Mouse (Mus musculus): ENCODE measurements around the gene Ppp4r2. TPM values are rescaled to one million over a fixed set of nuclear protein-coding genes. Genes with fewer than 3 reads are reported as not detected.

The Ppp4r2 gene
- polyA plus RNA-seq, 1 experiment from 2014 or later, result 35.1 TPM

DNA sequence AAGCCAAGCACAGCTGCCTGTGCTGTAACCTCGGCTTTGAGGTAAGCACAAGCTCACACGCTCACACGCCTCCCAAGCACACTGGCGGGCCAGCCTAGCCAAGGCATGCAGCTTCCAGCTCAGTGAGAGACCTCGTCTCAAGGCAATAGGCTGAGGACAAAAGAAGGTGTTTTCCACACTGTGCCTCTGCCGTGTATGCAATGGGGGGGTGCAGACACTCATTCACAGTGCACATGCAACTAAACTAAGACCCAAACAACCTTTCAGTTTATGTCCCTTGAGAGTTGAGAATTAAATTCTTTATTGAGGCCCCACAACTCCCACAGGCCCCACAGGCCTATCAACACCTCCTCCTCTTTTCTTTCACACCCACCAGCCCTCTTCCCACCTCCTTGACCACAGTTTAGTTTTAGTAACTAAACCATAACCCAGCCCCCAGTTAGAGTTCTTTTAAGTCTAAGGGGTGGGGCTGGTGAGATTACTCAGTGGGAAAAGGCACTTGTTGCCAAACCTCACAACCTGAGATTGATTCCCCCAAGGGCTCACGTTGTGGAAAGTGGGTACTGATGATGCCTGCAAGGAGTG, 8.9 kb upstream of the Ppp4r2 start:
- H3K27ac ChIP-seq (ENCODE audit: low read depth, low read length), result no peak overlapping the region
- no peak overlapping the region for H3K9ac ChIP-seq (ENCODE audit: low read length)
- H3K27me3 ChIP-seq (ENCODE audit: control insufficient read depth, insufficient read depth, low read length), result no peaks in the 10 kb centered on the region
- H3K4me1 ChIP-seq (ENCODE audit: control insufficient read depth, insufficient read depth, low read length), result no peaks in the 10 kb centered on the region
- no peak for ATAC-seq (ENCODE audit: insufficient read depth, low FRiP score, low TSS enrichment)
- H3K36me3 ChIP-seq (ENCODE audit: control insufficient read depth, insufficient read depth, low read length), result no peaks in the 10 kb centered on the region
- no peaks in the 10 kb centered on the region for H3K9me3 ChIP-seq (ENCODE audit: control insufficient read depth, low read length)
- WGBS, result 62% methylated on average over 7 of the region's 7 CpGs
- H3K4me3 ChIP-seq (ENCODE audit: low read depth, low read length), result no peak overlapping the region
- DNase-seq (ENCODE audit: low spot score), result no peak
- no peak overlapping the region for H3K4me2 ChIP-seq (ENCODE audit: low read depth)

DNA sequence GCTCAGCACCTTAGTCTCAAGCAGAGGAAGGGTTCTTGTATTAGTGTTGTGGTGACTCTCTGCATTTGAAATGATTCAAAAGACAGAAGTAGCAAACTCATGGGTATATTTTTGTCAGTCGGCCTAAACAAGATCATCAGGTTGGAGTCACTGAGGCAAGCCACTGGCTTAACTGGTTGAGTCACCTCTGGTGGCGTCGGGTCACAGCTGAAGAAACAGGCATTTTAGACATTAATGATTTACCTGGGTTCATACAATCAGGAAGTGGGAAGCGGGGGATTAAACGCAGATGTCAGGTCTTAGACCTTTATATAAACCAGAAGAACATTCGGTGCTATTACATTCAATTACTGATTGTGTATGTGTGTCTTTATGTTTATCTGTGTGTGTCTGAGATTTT, 7.4 kb upstream of the Ppp4r2 start:
- no peak overlapping the region for H3K27ac ChIP-seq (ENCODE audit: low read depth, low read length)
- H3K9ac ChIP-seq (ENCODE audit: low read length), result no peak overlapping the region
- no peaks in the 10 kb centered on the region for H3K9me3 ChIP-seq (ENCODE audit: control insufficient read depth, low read length)
- ATAC-seq (ENCODE audit: insufficient read depth, low FRiP score, low TSS enrichment) (no peak), DNase-seq (ENCODE audit: low spot score) (no peak)
- WGBS, result 87% methylated on average over 6 of the region's 6 CpGs
- H3K4me1 ChIP-seq (ENCODE audit: control insufficient read depth, insufficient read depth, low read length), result no peaks in the 10 kb centered on the region
- H3K4me2 ChIP-seq (ENCODE audit: low read depth), result no peak overlapping the region
- no peak overlapping the region for H3K4me3 ChIP-seq (ENCODE audit: low read depth, low read length)
- H3K27me3 ChIP-seq (ENCODE audit: control insufficient read depth, insufficient read depth, low read length), result no peaks in the 10 kb centered on the region
- H3K36me3 ChIP-seq (ENCODE audit: control insufficient read depth, insufficient read depth, low read length), result no peaks in the 10 kb centered on the region

DNA sequence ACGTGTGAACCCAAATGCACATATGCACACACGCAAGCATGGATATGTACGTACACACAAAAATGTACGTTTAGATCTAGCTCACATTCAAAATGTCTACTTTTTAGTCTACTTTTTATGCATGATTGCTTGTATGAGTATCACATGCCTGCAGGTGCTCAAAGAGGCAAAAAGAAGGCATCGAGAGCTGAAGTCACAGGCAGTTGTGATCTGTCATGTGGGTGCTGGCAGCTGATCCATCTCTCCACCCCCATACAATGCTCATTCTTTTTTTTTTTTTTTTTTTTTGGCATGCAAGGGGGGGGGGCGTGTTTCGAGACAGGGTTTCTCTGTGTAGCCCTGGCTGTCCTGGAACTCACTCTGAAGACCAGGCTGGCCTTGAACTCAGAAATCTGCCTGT, 4.9 kb upstream of the Ppp4r2 start:
- H3K9me3 ChIP-seq (ENCODE audit: control insufficient read depth, low read length), result no peaks in the 10 kb centered on the region
- no peaks in the 10 kb centered on the region for H3K4me1 ChIP-seq (ENCODE audit: control insufficient read depth, insufficient read depth, low read length)
- H3K27me3 ChIP-seq (ENCODE audit: control insufficient read depth, insufficient read depth, low read length), result no peaks in the 10 kb centered on the region
- H3K36me3 ChIP-seq (ENCODE audit: control insufficient read depth, insufficient read depth, low read length), result no peaks in the 10 kb centered on the region
- 94% methylated on average over 7 of the region's 7 CpGs for WGBS
- DNase-seq (ENCODE audit: low spot score), result no peak
- H3K27ac ChIP-seq (ENCODE audit: low read depth, low read length), result no peak overlapping the region
- no peak overlapping the region for H3K4me2 ChIP-seq (ENCODE audit: low read depth)
- no peak overlapping the region for H3K4me3 ChIP-seq (ENCODE audit: low read depth, low read length)
- no peak overlapping the region for H3K9ac ChIP-seq (ENCODE audit: low read length)
- no peak for ATAC-seq (ENCODE audit: insufficient read depth, low FRiP score, low TSS enrichment)

DNA sequence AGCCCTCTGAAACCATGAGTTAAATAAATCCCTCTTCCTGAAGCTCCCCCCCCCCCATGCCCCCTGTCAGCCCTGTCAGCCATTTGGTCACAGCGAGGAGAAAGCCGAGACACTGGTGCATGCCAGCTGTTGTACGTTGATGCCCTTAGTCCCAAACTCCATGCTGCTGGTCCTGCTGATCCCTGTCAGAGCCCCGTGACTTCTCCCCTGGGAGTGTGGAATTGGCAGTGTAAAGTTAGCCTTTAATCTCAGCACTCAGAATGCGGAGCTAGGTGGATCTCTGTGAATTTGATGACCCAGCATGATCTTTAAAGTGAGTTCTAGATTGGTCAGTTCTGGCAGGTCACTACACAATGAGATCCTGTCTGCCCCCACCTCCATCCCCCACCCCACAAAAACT, 3.7 kb upstream of the Ppp4r2 start:
- H3K36me3 ChIP-seq (ENCODE audit: control insufficient read depth, insufficient read depth, low read length), result no peaks in the 10 kb centered on the region
- H3K27me3 ChIP-seq (ENCODE audit: control insufficient read depth, insufficient read depth, low read length), result no peaks in the 10 kb centered on the region
- DNase-seq (ENCODE audit: low spot score), result no peak
- H3K4me1 ChIP-seq (ENCODE audit: control insufficient read depth, insufficient read depth, low read length), result peaks cover 3% of the 10 kb centered on the region
- no peak overlapping the region for H3K4me3 ChIP-seq (ENCODE audit: low read depth, low read length)
- H3K4me2 ChIP-seq (ENCODE audit: low read depth), result no peak overlapping the region
- no peak overlapping the region for H3K27ac ChIP-seq (ENCODE audit: low read depth, low read length)
- 81% methylated on average over 5 of the region's 5 CpGs for WGBS
- no peak overlapping the region for H3K9ac ChIP-seq (ENCODE audit: low read length)
- ATAC-seq (ENCODE audit: insufficient read depth, low FRiP score, low TSS enrichment), result no peak
- H3K9me3 ChIP-seq (ENCODE audit: control insufficient read depth, low read length), result no peaks in the 10 kb centered on the region

DNA sequence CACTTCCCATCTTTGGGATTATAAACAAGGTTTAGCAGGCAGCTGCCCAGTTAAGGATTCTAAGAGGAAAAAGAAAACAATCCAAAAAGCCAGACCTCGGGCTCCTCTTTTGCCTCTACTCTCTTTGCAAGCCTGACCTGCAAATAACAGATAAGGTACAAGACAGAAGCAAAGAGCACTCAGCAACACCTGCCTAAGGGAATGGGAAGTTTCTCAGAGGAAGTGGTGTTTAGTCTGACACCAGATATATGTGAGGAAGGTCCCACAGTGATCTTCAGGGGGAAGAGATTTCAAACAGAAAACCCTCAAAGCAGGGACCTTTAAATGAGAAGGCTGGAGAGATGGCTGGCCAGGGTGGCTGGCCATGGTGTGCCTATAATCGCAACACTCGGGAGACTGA, 2.2 kb upstream of the Ppp4r2 start:
- 93% methylated on average over 3 of the region's 3 CpGs for WGBS
- no peak for DNase-seq (ENCODE audit: low spot score)
- Histone ChIP-seq H3K4me3 (ENCODE audit: low read depth, low read length) (no peak overlapping the region), H3K27me3 (ENCODE audit: control insufficient read depth, insufficient read depth, low read length) (no peaks in the 10 kb centered on the region), H3K27ac (ENCODE audit: low read depth, low read length) (no peak overlapping the region), H3K36me3 (ENCODE audit: control insufficient read depth, insufficient read depth, low read length) (peaks cover 6% of the 10 kb centered on the region), H3K4me1 (ENCODE audit: control insufficient read depth, insufficient read depth, low read length) (peaks cover 5% of the 10 kb centered on the region), H3K4me2 (ENCODE audit: low read depth) (no peak overlapping the region), H3K9ac (ENCODE audit: low read length) (no peak overlapping the region), H3K9me3 (ENCODE audit: control insufficient read depth, low read length) (no peaks in the 10 kb centered on the region)
- ATAC-seq (ENCODE audit: insufficient read depth, low FRiP score, low TSS enrichment), result no peak

DNA sequence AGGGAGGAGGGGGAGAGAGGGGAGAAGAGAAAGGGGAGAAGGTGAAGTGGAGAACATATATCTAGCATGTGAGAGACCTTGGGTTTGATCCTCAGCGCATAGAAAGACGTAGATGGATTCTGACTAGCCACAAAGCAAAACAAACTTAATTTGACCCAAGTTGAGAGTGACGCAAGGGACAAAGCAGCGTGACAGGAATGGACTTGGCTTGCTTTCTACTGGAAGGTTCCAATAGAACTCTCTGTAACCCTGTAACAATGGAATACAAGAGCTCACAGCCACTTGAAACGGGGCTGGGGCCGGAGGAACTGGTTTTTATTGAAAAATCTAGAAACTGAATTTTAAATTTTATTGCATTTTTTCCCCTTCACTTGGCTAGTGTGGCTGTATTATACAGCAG, 1.7 kb upstream of the Ppp4r2 start:
- Histone ChIP-seq H3K36me3 (ENCODE audit: control insufficient read depth, insufficient read depth, low read length) (peaks cover 9% of the 10 kb centered on the region), H3K4me2 (ENCODE audit: low read depth) (no peak overlapping the region), H3K27me3 (ENCODE audit: control insufficient read depth, insufficient read depth, low read length) (no peaks in the 10 kb centered on the region), H3K27ac (ENCODE audit: low read depth, low read length) (no peak overlapping the region), H3K9ac (ENCODE audit: low read length) (no peak overlapping the region), H3K4me3 (ENCODE audit: low read depth, low read length) (no peak overlapping the region), H3K9me3 (ENCODE audit: control insufficient read depth, low read length) (no peaks in the 10 kb centered on the region), H3K4me1 (ENCODE audit: control insufficient read depth, insufficient read depth, low read length) (peaks cover 5% of the 10 kb centered on the region)
- no peak for ATAC-seq (ENCODE audit: insufficient read depth, low FRiP score, low TSS enrichment)
- no peak for DNase-seq (ENCODE audit: low spot score)
- 93% methylated on average over 6 of the region's 6 CpGs for WGBS

DNA sequence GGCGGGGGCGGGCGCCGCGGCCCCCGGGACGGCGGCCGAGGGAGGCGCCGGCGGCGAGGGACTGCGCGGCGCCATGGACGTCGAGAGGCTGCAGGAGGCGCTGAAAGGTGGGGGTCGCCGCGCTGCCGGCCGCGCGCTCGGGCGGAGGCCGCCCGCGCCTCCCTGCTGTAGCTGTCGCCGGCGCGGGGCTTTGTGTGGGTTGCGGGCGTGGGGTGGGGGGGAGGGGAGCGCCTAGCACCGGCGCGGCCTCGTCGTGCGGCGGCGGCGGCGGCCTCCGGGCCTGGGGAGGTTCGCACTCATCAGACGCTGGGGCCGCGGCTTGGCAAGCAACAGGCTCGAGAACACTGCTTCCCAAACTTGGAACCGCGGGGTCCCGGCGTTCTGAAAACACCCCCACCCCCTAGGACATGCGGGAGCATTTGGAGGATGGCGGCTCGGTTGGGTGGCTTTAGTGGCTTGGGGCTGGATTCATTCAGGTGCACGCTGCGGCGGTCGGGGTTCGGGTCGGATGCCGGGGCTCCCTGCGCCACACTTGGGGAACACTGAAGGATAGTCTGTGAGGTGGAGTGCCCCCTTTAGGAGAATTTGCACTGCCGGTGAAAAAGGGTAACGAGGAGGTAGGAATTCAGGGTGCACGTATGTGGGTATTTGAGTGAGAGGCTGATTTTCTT, 524 bp downstream of the Ppp4r2 start:
- Histone ChIP-seq H3K27me3 (ENCODE audit: control insufficient read depth, insufficient read depth, low read length) (no peaks in the 10 kb centered on the region), H3K27ac (ENCODE audit: low read depth, low read length) (peak overlapping the region; percentile 71), H3K4me1 (ENCODE audit: control insufficient read depth, insufficient read depth, low read length) (peaks cover 5% of the 10 kb centered on the region), H3K36me3 (ENCODE audit: control insufficient read depth, insufficient read depth, low read length) (peaks cover 13% of the 10 kb centered on the region), H3K4me3 (ENCODE audit: low read depth, low read length) (peak overlapping the region; percentile 71), H3K4me2 (ENCODE audit: low read depth) (peak overlapping the region; percentile 49), H3K9ac (ENCODE audit: low read length) (peak overlapping the region; percentile 71), H3K9me3 (ENCODE audit: control insufficient read depth, low read length) (no peaks in the 10 kb centered on the region)
- ATAC-seq (ENCODE audit: insufficient read depth, low FRiP score, low TSS enrichment), result peak; percentile 92
- WGBS, result under 1% methylated on average over 45 of the region's 72 CpGs
- DNase-seq (ENCODE audit: low spot score), result peak; percentile 74

DNA sequence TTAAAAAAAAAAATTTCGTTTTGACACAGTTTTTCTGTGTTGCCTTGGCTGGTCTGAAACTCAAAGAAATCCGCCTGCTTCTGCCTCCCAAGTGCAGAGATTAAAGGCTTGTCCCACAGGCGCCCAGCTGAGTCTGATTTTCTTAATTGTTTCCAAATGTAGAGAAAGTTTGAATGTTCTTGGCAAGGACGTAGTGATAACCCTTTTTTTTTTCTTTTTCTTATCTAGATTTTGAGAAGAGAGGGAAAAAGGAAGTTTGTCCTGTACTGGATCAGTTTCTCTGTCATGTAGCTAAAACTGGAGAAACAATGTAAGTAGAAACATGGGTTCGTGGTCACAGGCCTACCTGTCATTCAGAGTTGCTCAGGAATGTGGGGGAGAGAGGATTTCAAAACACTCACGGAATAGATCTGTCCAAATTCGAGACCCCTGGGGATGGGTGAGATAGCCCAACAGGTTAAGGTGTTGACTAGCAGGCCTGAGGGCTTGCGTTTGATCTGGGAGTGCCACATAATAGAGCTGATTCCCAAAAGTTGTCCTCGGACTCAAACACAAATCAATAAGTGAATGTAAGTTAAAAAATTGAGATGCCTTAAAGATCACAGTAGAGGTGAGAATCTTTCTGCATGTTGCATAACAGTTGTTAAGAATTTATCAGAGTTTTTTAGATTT, 1.2 kb downstream of the Ppp4r2 start:
- peak overlapping the region; percentile 71 for H3K9ac ChIP-seq (ENCODE audit: low read length)
- H3K36me3 ChIP-seq (ENCODE audit: control insufficient read depth, insufficient read depth, low read length), result peaks cover 16% of the 10 kb centered on the region
- peak overlapping the region; percentile 71 for H3K4me3 ChIP-seq (ENCODE audit: low read depth, low read length)
- peak overlapping the region; percentile 49 for H3K4me2 ChIP-seq (ENCODE audit: low read depth)
- H3K27ac ChIP-seq (ENCODE audit: low read depth, low read length), result no peak overlapping the region
- 45% methylated on average over 9 of the region's 9 CpGs for WGBS
- ATAC-seq (ENCODE audit: insufficient read depth, low FRiP score, low TSS enrichment) (no peak), DNase-seq (ENCODE audit: low spot score) (no peak)
- H3K27me3 ChIP-seq (ENCODE audit: control insufficient read depth, insufficient read depth, low read length), result no peaks in the 10 kb centered on the region
- H3K9me3 ChIP-seq (ENCODE audit: control insufficient read depth, low read length), result no peaks in the 10 kb centered on the region
- peaks cover 5% of the 10 kb centered on the region for H3K4me1 ChIP-seq (ENCODE audit: control insufficient read depth, insufficient read depth, low read length)

DNA sequence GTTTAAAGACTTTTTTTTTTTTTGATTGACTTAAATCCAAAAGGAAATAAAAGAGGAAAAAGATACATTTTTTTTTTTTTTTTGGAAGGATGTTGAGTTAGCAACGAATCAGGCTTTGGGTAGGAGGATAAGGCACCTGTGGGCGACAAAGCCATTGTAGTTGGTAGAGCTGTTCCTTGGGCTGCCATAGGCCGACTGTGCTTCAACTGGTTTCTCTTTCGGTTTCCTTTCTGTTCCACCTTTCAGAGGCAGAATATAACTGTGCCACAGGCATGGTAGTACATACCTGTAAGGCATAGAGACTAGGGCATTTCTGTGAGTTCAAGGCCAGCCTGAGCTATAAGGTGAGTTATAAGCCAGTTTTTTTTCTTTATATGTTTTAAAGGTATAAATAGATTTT, 11.6 kb downstream of the Ppp4r2 start:
- H3K27ac ChIP-seq (ENCODE audit: low read depth, low read length), result no peak overlapping the region
- DNase-seq (ENCODE audit: low spot score) (no peak), ATAC-seq (ENCODE audit: insufficient read depth, low FRiP score, low TSS enrichment) (no peak)
- H3K4me2 ChIP-seq (ENCODE audit: low read depth), result no peak overlapping the region
- peaks cover 21% of the 10 kb centered on the region for H3K36me3 ChIP-seq (ENCODE audit: control insufficient read depth, insufficient read depth, low read length)
- H3K9me3 ChIP-seq (ENCODE audit: control insufficient read depth, low read length), result no peaks in the 10 kb centered on the region
- H3K4me1 ChIP-seq (ENCODE audit: control insufficient read depth, insufficient read depth, low read length), result no peaks in the 10 kb centered on the region
- H3K27me3 ChIP-seq (ENCODE audit: control insufficient read depth, insufficient read depth, low read length), result no peaks in the 10 kb centered on the region
- no peak overlapping the region for H3K4me3 ChIP-seq (ENCODE audit: low read depth, low read length)
- WGBS, result 92% methylated on average over 4 of the region's 4 CpGs
- no peak overlapping the region for H3K9ac ChIP-seq (ENCODE audit: low read length)
